Mouse (Mus musculus) thymus, postnatal 0 days (tissue): ENCODE measurements around the gene Henmt1. TPM values are rescaled to one million over a fixed set of nuclear protein-coding genes. Genes with fewer than 3 reads are reported as not detected.

Experiments
- DNase-seq: peaks from one replicate; pipeline ENCODE4 v3.0.0-alpha.2; 2015; ENCODE audit warnings: low spot score
- polyA plus RNA-seq: library from polyadenylated mRNA; unstranded; fragments of >200 nt; fragmentation: Nextera tagmentation; extraction: Ambion mirVana; gene quantifications from 2 replicates; pipeline ENCODE4 v1.2.1, GENCODE M21; 2015

Henmt1 gene
- polyA plus RNA-seq, 1 experiment from 2014 or later = 2.3 TPM

DNA sequence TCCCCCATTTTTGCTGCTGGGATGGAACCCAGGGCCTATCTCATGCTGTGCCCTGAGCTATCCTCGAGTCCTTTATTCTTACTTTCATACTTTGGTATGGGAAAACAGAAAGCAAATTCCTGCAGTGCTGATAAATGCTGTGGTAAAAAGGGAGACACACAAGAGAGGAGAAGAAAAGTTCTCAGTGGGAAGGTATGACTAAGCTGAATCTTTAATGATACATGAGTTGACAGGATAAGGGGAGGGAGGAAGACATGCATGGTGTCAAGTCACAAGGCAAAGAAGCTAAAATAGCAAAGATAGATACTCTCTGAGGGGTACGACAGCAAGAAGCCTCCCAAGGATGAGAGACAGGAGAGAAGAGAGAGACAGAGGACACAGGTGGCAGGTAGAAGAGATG lies 55.7 kb downstream of the Henmt1 start:
- no peak for DNase-seq

- no peak for DNase-seq
These were observed 57.6 kb downstream of the Henmt1 start for GRCm38 (mm10) chr3:108997284-108997683.

- DNase-seq = no peak
These were observed 58.1 kb downstream of the Henmt1 start for GRCm38 (mm10) chr3:108997762-108998161.

DNA sequence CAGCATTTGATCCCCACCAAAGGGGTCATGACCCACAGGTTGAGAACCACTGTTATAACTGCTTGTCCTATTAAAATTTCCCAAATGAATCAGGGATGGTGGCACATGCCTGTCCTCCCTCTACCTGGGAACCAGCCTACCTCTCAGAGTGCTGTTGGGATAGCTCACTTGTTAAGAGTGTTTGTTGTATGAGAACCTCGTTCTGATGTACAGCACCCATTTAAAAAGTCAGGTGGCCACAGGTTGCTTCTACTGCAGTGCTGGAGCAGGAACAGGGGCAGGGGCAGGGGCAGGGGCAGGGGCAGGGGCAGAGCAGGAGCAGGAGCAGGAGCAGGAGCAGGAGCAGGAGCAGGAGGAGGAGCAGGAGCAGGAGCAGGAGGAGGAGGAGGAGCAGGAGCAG lies 59.5 kb downstream of the Henmt1 start:
- no peak for DNase-seq

DNA sequence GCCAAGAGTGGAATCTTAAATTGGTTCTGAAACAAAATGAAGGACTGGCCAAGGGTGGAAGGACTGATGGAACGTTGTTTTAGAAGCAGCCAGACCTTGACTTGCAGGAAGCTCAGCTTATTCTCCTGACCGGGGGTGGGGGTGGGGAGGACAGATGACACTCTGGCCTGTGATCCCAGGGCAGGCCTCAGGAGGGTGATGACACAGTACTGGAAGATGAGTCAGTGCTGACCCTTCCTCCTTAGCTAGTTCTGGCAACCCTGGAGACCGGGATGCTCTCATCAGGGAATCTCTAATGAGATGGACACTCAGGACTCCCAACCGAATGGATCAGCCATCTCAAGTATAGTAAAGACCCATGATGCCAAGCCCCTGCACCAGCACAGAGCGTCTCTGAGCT lies 66.1 kb downstream of the Henmt1 start:
- no peak for DNase-seq

DNA sequence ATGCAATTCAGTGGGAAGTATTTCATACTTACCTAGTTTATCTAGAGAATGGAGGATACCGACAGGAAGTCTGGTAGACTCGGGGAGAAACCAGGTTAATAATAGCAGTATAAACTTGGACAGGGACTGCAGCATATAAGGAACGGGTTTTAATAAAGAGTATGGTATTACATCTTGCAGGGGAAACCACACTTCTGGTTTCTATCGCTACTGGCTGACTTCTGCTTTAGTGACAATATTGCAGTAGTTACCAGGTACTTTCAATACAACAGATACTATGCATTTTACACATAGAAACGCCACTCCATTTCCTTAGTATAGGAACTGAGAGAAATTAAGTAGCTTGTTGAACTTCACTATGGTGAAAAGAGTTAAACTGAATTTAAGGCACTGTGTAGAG lies 68.5 kb downstream of the Henmt1 start:
- DNase-seq = no peak

Other genes with a start within 250 kb of the Henmt1 start
- 29.6 and 34.4 TPM in 2 replicates for gene Gpsm2, start 217.6 kb upstream of the Henmt1 start, polyA plus RNA-seq
- gene Aknad1, start 200.2 kb upstream of the Henmt1 start, polyA plus RNA-seq = 0.06 and 0.07 TPM in 2 replicates
- 43.5 and 51.6 TPM in 2 replicates for gene Stxbp3, start 99.3 kb upstream of the Henmt1 start, polyA plus RNA-seq
- 0.95 and 1.3 TPM in 2 replicates for gene Fndc7, start 49.9 kb upstream of the Henmt1 start, polyA plus RNA-seq
- 96.0 and 112 TPM in 2 replicates for gene Prpf38b, start 28.1 kb upstream of the Henmt1 start, polyA plus RNA-seq
- not detected in 2 replicates for gene Gm9857, start 572 bp downstream of the Henmt1 start, polyA plus RNA-seq
- gene Fam102b, start 87.7 kb downstream of the Henmt1 start, polyA plus RNA-seq = 8.1 and 9.5 TPM in 2 replicates
- not detected in 2 replicates for gene Slc25a54, start 140.6 kb downstream of the Henmt1 start, polyA plus RNA-seq
- gene Slc25a24, start 183.3 kb downstream of the Henmt1 start, polyA plus RNA-seq = 6.9 and 7.6 TPM in 2 replicates